ENCODE assay signal across 8 mouse cellular contexts in the genomic region with DNA sequence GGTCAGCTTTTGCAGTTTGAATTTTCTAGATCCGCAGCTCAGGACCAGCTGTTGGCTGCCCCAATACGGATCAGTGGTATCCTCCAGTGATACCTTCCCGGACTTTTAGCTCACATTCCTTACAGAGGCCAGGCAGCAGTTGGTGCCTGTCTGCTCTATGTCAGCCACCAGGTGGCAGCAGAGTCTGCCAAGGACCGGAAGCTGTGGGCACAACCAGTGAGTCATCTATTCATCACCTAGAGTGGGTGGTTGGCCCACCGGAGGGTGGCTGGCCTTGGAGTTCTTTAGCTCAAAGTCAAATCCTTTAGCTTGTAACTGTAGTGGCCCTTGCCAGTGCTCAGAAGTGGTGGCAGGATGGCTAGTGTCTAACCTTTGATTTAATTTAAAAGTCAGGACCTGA.
DNase-seq lines count a peak whose midpoint lies in the region; ATAC-seq lines count a peak whose summit lies in the region.

No protein-coding gene starts in this region.

- 0 out of 2 replicates have a peak, but pooled peaks cover 3% of the 10 kb centered on the region for H3K27me3 ChIP-seq in liver, embryonic 12.5 days (replicated peaks)
- no peaks in the 10 kb centered on the region for H3K27me3 ChIP-seq in limb, embryonic 13.5 days
- H3K27me3 ChIP-seq in splenic B cell, adult 2 months (ENCODE audit: control insufficient read depth, insufficient read depth, low read length, poor library complexity, severe bottlenecking): no peaks in the 10 kb centered on the region

- DNase-seq in liver: peak; percentile 72
- DNase-seq in embryo, embryonic 11 days: peak; percentile 78
- peak; percentile 56 to 62 for DNase-seq in gastrocnemius, postnatal 36 days
- DNase-seq in kidney, adult 9 months: peak; percentile 68
- peak; percentile 73 to 81 for DNase-seq in natural killer cell, adult 2 months (ENCODE audit: low spot score in 2 of 2)
- DNase-seq in splenic B cell, adult 2 months (ENCODE audit: low read depth, low spot score): peak; percentile 82

- H3K9me3 ChIP-seq in liver, embryonic 12.5 days (replicated peaks): no peaks in the 10 kb centered on the region
- H3K9me3 ChIP-seq in limb, embryonic 13.5 days: no peaks in the 10 kb centered on the region

- ATAC-seq in liver, embryonic 12.5 days: no peak
- peak; percentile 71 for ATAC-seq in limb, embryonic 13.5 days (ENCODE audit: low FRiP score, low read depth)

- H3K36me3 ChIP-seq in liver, embryonic 12.5 days: no peaks in the 10 kb centered on the region
- no peaks in the 10 kb centered on the region for H3K36me3 ChIP-seq in limb, embryonic 13.5 days
- no peaks in the 10 kb centered on the region for H3K36me3 ChIP-seq in splenic B cell, adult 2 months (ENCODE audit: control insufficient read depth, insufficient read depth, low read length, poor library complexity, severe bottlenecking)

- no peaks in the 10 kb centered on the region for H3K4me1 ChIP-seq in liver, embryonic 12.5 days
- H3K4me1 ChIP-seq in limb, embryonic 13.5 days: no peaks in the 10 kb centered on the region

- intact Hi-C loops in gastrocnemius, postnatal 36 days (cut with DNase I): loop anchor here (2.0 to 5.0 kb wide), 2 partner anchors 90 to 354 kb away; no protein-coding TSS in a partner anchor

- H3K27ac ChIP-seq in liver, embryonic 12.5 days: no peak overlapping the region
- no peak overlapping the region for H3K27ac ChIP-seq in limb, embryonic 13.5 days

- H3K4me2 ChIP-seq in liver, embryonic 12.5 days: no peak overlapping the region
- H3K4me2 ChIP-seq in limb, embryonic 13.5 days (replicated peaks): no peak overlapping the region

- 9% methylated on average over 5 of the region's 5 CpGs for WGBS in liver, embryonic 12.5 days (ENCODE audit: insufficient replicate concordance)
- WGBS in limb, embryonic 13.5 days: 13% methylated on average over 5 of the region's 5 CpGs

- no peak overlapping the region for H3K9ac ChIP-seq in liver, embryonic 12.5 days
- no peak overlapping the region for H3K9ac ChIP-seq in limb, embryonic 13.5 days

- no peak overlapping the region for H3K4me3 ChIP-seq in liver, embryonic 12.5 days
- no peak overlapping the region for H3K4me3 ChIP-seq in limb, embryonic 13.5 days
